Mouse (Mus musculus) G1E-ER4 (cell line): ENCODE results near the gene Prss12. TPM values are rescaled to one million over a fixed set of nuclear protein-coding genes. Genes with fewer than 3 reads are reported as not detected.

Source experiments
- GATA1 ChIP-seq: IDR thresholded peaks from one replicate; pipeline ENCODE4 v1.8.0; 2012; ENCODE audit warnings: low read length, inconsistent platforms
- polyA plus RNA-seq: library from polyadenylated mRNA; stranded (reverse); fragments of >175 nt; gene quantifications from 2 replicates; pipeline ENCODE4 v1.2.3, GENCODE M21; 2012

Prss12 gene
- polyA plus RNA-seq, 1 experiment, result not detected

DNA sequence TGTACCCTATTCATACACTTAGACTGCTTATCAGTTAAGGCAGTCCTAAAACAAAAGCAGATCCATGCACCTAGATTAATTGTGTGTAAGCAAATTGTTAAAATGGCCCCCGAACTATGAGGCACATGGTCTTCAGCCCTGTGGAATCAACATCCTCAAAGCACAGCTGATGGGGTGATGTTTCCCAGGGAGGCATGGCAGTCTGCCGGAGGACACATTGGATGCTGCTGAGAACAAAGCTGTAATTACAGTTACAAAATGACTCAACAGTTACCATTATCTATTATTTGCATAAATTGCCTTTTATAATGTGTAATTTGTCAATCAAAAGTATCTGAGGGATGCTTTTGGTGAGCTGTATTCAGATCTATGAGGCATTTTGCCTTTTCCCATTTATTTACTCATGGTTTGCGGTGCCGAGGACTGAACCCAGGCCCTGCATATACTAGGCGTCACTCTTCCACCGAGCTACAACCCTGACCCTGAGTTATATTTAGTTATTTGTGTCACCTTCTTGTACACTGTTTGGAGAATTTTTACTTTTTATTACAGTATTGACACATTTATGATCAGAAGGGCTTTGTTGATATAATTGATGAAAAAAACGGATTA lies 108.6 kb downstream of the Prss12 start:
- no peak for TF ChIP-seq GATA1

Other genes with a start within 250 kb of the Prss12 start
- gene Synpo2, start 210.8 kb upstream of the Prss12 start, polyA plus RNA-seq, result 0.11 and 0.17 TPM in 2 replicates
- gene Sec24d, start 179.5 kb upstream of the Prss12 start, polyA plus RNA-seq, result not detected in 2 replicates
- gene Mettl14, start 60.8 kb upstream of the Prss12 start, polyA plus RNA-seq, result 11.9 and 13.7 TPM in 2 replicates
- gene Ndst3, start 243.9 kb downstream of the Prss12 start, polyA plus RNA-seq, result not detected in 2 replicates